Mouse (Mus musculus): ENCODE measurements at regions not wholly inside any gene's neighbourhood (a gene's known extent, or its start where the extent isn't known, plus 50 kb on each side); places are given as distances from the start of the nearest gene placed in this dataset.
"Not testable (repeated sequence)": the region's sequence is repeated elsewhere in the genome, so short reads cannot be mapped to it uniquely, and the experiment has no call there.

DNA sequence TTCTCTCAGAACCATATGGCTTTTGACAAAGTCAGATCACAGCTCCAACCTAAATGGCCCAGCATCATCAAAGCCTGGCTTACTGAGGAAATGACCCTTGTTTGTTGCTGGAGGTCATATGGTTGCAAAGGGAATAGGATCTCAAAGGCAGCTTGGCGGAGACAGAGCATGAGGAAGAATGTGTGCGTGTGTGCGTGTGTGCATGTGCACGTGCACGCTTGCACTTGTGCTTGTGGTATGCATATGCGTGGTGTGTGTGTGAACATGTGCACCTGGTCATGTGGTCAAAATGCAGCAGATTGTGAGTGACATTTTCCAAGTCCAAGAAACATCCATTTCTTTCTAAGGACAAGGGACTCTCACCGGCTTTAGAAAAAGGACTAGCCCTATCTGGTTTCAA is 216.9 kb downstream of the Dact1 start:
- no peak for DNase-seq (ENCODE audit: low spot score in 2 of 2)

DNA sequence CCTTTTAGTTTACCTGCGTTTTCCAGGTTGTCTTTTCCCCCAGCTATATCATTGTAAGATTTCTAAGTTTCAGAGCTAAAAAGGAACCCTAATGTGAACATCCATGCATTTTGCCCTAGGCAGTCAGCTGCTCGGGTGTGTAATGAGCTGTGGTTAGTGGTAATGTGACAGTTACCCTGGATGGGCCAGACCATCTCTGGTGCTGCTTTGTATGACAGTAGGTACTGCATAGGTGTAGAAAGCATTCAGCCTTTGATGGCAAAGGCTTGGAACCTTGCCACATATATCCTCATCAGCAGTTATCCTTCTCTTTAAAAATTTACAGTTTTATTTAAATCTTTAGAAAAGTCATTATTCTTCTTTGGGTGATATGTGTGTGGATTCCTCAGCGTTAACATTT is 222.5 kb downstream of the Dact1 start:
- DNase-seq (ENCODE audit: low spot score in 2 of 2), result no peak

- DNase-seq (ENCODE audit: low spot score in 2 of 2), result no peak
Measured at GRCm38 (mm10) chr12:71532708-71533450, 223.2 kb downstream of the Dact1 start.

DNA sequence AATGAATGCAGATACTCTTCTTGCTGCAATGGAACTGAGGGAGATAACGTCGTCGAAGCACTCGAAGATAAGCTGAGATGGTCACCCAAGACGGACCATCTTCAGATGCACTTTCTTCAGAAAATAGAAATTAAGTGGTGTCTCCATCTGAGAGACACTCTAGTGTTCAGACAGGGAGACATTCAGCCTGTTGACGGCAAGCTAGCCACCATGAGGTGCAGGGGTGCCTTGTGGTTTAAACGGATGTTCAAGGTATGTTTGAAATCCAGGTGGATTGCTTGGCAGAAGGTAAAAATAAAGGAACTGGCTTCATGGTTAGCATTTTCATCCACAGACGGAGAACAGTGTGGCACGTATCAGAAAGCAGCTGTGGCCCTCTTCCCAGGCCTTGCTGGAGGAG is 224.0 kb downstream of the Dact1 start:
- no peak for DNase-seq (ENCODE audit: low spot score in 2 of 2)

DNA sequence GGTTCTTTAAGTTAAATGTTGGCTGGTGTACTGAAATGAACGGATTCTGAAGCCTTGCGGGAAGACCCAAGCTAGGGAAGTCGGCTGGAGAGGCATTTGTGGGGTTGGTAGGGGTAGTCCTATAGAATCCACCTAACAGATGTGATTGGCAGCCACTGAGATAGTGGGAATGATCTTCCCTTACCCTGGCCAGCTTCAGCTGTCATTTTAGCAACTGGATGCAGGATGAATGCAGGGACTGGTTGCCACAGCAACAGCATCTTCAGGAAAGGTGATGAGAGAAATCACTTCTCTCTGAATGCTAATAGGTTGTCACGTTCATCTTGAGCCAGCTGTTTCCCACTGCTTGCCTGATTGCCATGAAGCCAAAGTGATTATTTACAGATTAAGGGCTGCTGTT is 224.5 kb downstream of the Dact1 start:
- no peak for DNase-seq (ENCODE audit: low spot score in 2 of 2)

- no peak for DNase-seq (ENCODE audit: low spot score in 2 of 2)
Measured at GRCm38 (mm10) chr12:71535251-71535650, 225.6 kb downstream of the Dact1 start.

DNA sequence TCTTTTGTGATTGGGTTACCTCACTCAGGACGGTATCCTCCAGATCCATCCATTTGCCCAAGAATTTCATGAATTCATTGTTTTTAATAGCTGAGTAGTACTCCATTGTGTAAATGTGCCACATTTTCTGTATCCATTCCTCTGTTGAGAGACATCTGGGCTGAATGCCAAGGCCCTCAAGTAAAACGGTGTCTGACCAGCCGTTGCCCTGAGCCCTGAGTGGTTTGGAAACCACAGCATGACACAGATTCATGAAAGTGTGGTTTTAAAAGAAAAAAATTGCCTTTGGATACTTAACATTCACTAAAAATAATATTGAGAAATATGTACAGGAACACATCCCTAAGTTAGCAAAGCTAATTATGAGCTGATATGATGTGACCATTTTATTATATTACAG is 226.1 kb downstream of the Dact1 start:
- not testable (repeated sequence) for DNase-seq (ENCODE audit: low spot score in 2 of 2)

GRCm38 (mm10) chr12:71538691-71539090 is 229.0 kb downstream of the Dact1 start:
- no peak for DNase-seq (ENCODE audit: low spot score in 2 of 2)

- no peak for DNase-seq (ENCODE audit: low spot score in 2 of 2)
Measured at GRCm38 (mm10) chr12:71540279-71540678, 230.6 kb downstream of the Dact1 start.

- DNase-seq (ENCODE audit: low spot score in 2 of 2), result no peak
Measured at GRCm38 (mm10) chr12:71541961-71542360, 232.3 kb downstream of the Dact1 start.

GRCm38 (mm10) chr12:71543571-71544119 is 234.0 kb downstream of the Dact1 start:
- no peak for DNase-seq (ENCODE audit: low spot score in 2 of 2)

DNA sequence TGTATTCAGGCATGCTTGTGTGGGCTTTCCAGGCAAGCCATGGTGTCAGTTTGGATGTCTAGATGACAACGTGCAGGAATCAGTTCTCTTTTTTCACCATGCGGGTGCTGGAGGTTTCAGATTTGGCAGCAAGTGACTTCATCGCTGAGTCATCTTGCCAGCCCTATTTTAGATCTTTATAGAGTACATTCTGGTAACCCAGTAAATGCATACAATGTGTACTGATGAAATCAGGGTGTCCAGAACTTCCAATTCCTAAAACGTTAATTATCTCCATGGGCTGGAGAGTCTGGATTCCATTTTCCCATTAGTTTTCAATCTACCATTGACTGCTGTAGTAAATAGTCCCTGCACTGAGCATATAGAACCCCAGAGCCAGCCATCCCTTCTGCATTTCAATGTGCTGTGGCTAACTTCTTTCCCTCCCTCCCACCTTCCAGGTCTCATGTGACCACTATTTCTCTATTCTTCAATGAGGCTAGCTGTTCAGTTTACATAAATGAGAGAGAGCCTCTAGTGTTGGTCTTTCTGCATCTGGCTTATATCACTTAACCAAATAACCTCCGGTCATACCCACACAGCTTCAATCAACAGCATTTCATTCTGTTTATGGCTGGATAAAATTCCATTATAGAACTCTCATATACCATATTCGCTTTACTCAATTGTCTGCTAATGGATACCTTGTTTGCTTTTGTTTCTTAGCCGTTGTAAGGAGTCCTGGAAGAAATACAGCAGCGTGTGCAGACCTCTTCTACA is 234.9 kb downstream of the Dact1 start:
- no peak for DNase-seq (ENCODE audit: low spot score in 2 of 2)

DNA sequence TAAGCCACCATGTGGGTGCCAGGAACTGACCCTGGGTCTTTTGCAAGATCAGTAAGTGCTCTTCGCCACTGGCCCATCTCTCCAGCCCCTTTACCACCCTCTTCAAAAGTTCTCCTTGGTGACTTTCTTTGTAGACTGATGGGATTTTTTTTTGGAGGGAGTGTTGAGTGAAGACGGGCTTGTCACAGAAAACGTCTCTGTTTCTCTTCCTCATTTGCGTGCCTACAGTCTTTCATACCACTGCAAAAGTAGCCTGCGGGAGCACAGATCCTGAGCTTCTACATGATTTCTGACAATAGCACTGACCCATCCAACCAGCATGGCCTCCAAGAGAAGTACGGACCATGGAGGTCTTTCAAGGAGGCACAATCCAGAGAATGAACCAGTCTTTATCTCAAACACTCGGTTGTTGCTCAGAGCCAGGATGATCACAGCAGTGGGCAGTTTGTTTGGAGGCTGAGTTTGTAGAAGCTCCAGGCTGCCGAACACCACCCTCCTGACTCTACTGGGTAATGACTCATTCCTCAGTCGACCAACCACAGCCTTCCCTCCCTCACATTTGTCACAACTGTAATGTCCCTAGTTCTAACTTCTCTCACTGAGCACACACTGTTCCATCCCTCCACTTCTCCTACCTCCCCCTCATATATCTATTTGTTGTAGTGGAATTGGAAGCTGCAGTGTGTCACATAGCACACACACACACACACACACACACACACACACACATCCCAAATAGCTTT is 237.0 kb downstream of the Dact1 start:
- no peak for DNase-seq (ENCODE audit: low spot score in 2 of 2)

GRCm38 (mm10) chr12:71549336-71549735 is 239.7 kb downstream of the Dact1 start:
- no peak for DNase-seq (ENCODE audit: low spot score in 2 of 2)

DNA sequence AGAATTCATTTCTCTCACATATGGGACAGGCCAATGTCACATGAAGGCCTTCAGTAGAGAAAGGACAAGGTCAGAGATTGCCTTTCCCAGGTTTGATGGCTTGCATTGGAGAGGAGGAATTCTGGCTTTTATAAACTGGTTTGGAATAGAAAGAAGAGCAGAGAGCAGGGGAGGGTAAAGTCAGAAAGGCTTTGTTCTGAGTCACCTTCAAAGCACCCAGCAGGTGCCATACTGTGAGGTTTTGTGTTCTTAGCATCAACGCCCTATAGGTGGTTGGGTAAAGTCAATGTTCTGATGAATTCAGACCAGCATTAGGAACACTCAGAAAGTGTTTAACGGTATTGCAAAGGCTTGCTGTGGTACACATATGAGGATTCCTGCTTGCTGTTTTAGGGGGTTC is 244.5 kb downstream of the Dact1 start:
- DNase-seq (ENCODE audit: low spot score in 2 of 2), result no peak

DNA sequence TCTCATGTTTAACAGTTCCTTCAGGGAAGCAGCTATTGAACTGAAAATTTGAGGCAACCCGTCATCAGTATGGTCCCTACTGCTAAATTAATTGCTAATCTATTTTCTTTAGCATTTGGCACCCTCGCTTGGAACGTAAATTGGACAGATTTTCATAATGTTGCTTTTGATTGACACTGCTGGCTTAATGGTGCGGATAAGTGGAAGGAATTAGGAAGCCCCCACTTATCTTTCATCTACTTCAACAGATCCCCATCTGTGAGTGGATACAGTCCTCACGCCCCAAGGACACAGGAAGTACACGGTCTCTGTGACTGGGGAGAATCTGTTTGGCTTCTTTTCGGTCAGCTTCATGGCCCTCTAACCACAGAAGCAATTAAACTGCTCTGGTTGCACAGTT is 251.6 kb downstream of the Dact1 start:
- DNase-seq (ENCODE audit: low spot score in 2 of 2), result no peak

- no peak for DNase-seq (ENCODE audit: low spot score in 2 of 2)
Measured at GRCm38 (mm10) chr12:71561918-71562572, 252.4 kb downstream of the Dact1 start.

GRCm38 (mm10) chr12:71563219-71563618 is 253.5 kb downstream of the Dact1 start:
- no peak for DNase-seq (ENCODE audit: low spot score in 2 of 2)

GRCm38 (mm10) chr12:71566371-71566770 is 256.7 kb downstream of the Dact1 start:
- no peak for DNase-seq (ENCODE audit: low spot score in 2 of 2)

DNA sequence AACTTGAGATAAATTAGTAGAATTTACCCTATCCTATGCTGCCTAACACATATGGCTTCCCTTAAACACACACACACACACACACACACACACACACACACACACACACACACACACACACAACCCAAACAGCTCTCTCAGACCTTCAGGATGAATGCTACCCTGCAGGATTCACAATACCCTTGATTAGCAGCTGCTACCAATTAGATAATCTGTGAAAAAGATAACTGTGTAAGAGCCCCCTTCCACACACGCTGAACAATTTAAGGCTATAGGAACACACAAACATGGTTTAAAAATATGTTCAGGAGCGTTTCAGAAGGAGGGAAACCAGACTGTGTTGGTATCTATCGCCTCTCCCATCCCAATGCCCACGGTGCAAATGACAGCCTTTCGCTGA is 258.6 kb downstream of the Dact1 start:
- no peak for DNase-seq (ENCODE audit: low spot score in 2 of 2)

GRCm38 (mm10) chr12:71568880-71569390 is 259.3 kb downstream of the Dact1 start:
- DNase-seq (ENCODE audit: low spot score in 2 of 2), result no peak

GRCm38 (mm10) chr12:71569662-71570061 is 260.0 kb downstream of the Dact1 start:
- no peak for DNase-seq (ENCODE audit: low spot score in 2 of 2)

All from spleen, postnatal 10 days (tissue).